Comparison of ENCODE assay signal across 13 mouse cellular contexts in the genomic region with DNA sequence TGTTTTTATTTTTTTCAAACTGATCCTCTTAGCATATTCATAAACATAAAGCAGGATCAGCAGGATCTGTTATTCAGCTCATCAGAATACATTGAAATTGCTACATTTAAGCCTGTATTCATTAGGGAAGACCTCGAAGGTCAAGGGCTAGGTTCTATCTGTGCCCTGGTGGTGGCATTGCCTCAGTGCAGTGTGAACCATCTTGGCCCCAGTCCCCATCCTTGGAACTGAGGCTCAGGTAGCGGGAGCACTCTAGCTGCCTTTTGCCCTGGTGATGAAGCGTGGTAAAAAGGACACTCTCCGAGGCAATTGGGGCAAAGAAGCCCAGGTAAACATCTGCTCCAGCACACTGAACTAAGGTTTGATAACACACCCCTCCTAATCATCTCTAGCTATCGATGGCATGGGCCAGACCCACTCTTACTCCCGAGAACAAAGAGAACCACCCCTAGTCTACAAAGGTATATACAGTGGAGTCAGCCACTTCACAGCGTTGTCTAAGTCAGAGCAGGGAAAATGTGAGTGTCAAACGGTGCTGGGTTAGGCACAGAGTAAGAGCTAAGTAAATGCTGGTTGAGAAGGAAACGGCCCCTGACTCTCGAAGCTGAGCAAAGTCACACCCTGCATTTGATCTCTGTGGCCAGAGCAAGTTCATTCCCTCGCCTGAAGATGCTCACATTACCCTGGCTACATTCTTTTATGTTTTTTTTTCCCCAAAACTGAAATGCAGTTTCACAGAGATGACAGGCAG.
DNase-seq lines count a peak whose midpoint lies in the region; ATAC-seq lines count a peak whose summit lies in the region.
"Had no signal": no experiment of that assay in that cellular context is flagged by ENCODE, and none has a peak within 500 bp of the region (broad histone marks: within the 10 kb centered on the region; RNA-seq: fewer than 3 reads in every experiment).

No protein-coding gene starts in this region.

- peak overlapping the region; percentile 38 for H3K27ac ChIP-seq in heart, embryonic 15.5 days
- peak overlapping the region; percentile 8; the same call in 1 of the 2 replicates for H3K27ac ChIP-seq in lung, embryonic 15.5 days

- intact Hi-C loops in heart, postnatal 36 days (cut with DNase I), result no loop called here

- H3K36me3 ChIP-seq in heart, embryonic 15.5 days, result no peaks in the 10 kb centered on the region
- no peaks in the 10 kb centered on the region for H3K36me3 ChIP-seq in lung, embryonic 15.5 days

- DNase-seq in heart, postnatal 36 days, result no peak
- DNase-seq in lung, postnatal 36 days, result no peak
- DNase-seq in urinary bladder, postnatal 4 days (ENCODE audit: low spot score in 2 of 2), result no peak
- DNase-seq: cerebellum, adult 18-20 months; kidney, adult 18-20 months; kidney, postnatal 4 days; retina, postnatal 1 day; spleen, adult 18-20 months had no signal

- H3K27me3 ChIP-seq in heart, embryonic 15.5 days, result no peaks in the 10 kb centered on the region
- no peaks in the 10 kb centered on the region for H3K27me3 ChIP-seq in lung, embryonic 15.5 days
- H3K27me3 ChIP-seq: Patski had no signal

- 66% methylated on average over 11 of the region's 11 CpGs for WGBS in heart, embryonic 15.5 days
- WGBS in lung, embryonic 15.5 days, result 56% methylated on average over 11 of the region's 11 CpGs

- no peak overlapping the region for H3K4me2 ChIP-seq in heart, embryonic 15.5 days
- no peak overlapping the region for H3K4me2 ChIP-seq in lung, embryonic 15.5 days

- no peaks in the 10 kb centered on the region for H3K9me3 ChIP-seq in heart, embryonic 15.5 days (replicated peaks)
- no peaks in the 10 kb centered on the region for H3K9me3 ChIP-seq in lung, embryonic 15.5 days

- no peak overlapping the region for H3K4me3 ChIP-seq in heart, embryonic 15.5 days
- H3K4me3 ChIP-seq in lung, embryonic 15.5 days, result no peak overlapping the region

- ATAC-seq in heart, embryonic 15.5 days (replicated peaks; ENCODE audit: insufficient number of reproducible peaks, insufficient read depth, low FRiP score, low read depth), result no peak
- no peak for ATAC-seq in lung, embryonic 15.5 days (ENCODE audit: borderline replicate concordance, extremely low read depth, low FRiP score, low TSS enrichment)
- ATAC-seq in activated CD4-positive, CD25-positive, alpha-beta regulatory T cell, adult 4 months, result peak; percentile 15
- ATAC-seq in megakaryocyte-erythroid progenitor cell, adult 5-6 weeks (replicated peaks; ENCODE audit: low FRiP score, low TSS enrichment, poor library complexity, severe bottlenecking), result peak; percentile 35; the same call in 1 of the 2 replicates
- ATAC-seq: Patski had no signal

- H3K4me1 ChIP-seq in heart, embryonic 15.5 days (replicated peaks), result peaks cover 82% of the 10 kb centered on the region
- H3K4me1 ChIP-seq in lung, embryonic 15.5 days, result peaks cover 60% of the 10 kb centered on the region

- no peak overlapping the region for H3K9ac ChIP-seq in heart, embryonic 15.5 days
- H3K9ac ChIP-seq in lung, embryonic 15.5 days, result no peak overlapping the region

Comparison
In these comparisons a context has a peak if more than half of its experiments do, and no peak if none do; other contexts are left out.
1. ATAC-seq: peak in activated CD4-positive, CD25-positive, alpha-beta regulatory T cell, adult 4 months (single experiment) and megakaryocyte-erythroid progenitor cell, adult 5-6 weeks (single experiment); none in heart, embryonic 15.5 days (single experiment) and lung, embryonic 15.5 days (single experiment).